Mouse (Mus musculus) kidney, adult 2 months (tissue): ENCODE data around the gene Anxa9. TPM values are rescaled to one million over a fixed set of nuclear protein-coding genes. Genes with fewer than 3 reads are reported as not detected.

ENCODE experiments used
- DNase-seq: peaks from one replicate; pipeline ENCODE4 v3.0.0; 2021
- H3K27ac ChIP-seq: fragments of 200-500 bp; 2 replicates; pipeline ENCODE4 v1.5.1; 2012; ENCODE audit warnings: low read depth, low read length, control low read depth, inconsistent platforms; ENCODE audit not compliant: insufficient read depth
- H3K27me3 ChIP-seq: fragments of 200-500 bp; replicated peaks from 2 replicates; pipeline ENCODE4 v1.6.1; 2012; ENCODE audit warnings: mild to moderate bottlenecking, moderate library complexity, low read length, inconsistent platforms; ENCODE audit not compliant: control insufficient read depth, insufficient read depth
- H3K36me3 ChIP-seq: fragments of 200-500 bp; 2 replicates; pipeline ENCODE4 v1.6.1; 2012; ENCODE audit warnings: mild to moderate bottlenecking, moderate library complexity, low read length, inconsistent platforms; ENCODE audit not compliant: control insufficient read depth, insufficient read depth
- H3K4me1 ChIP-seq: fragments of 200-500 bp; 2 replicates; pipeline ENCODE4 v1.6.1; 2011; ENCODE audit warnings: low read length; ENCODE audit not compliant: control insufficient read depth, insufficient read depth
- H3K4me3 ChIP-seq: fragments of 200-500 bp; 2 replicates; pipeline ENCODE4 v1.5.1; 2011; ENCODE audit warnings: mild to moderate bottlenecking, low read depth, low read length, control low read depth; ENCODE audit not compliant: insufficient read depth
- CTCF ChIP-seq: fragments of 200-500 bp; conservative IDR thresholded peaks from 2 replicates; pipeline ENCODE4 v1.5.1; 2011; ENCODE audit warnings: low read depth, mild to moderate bottlenecking, control low read depth, low read length, moderate library complexity, mixed read lengths; ENCODE audit not compliant: insufficient read depth, insufficient read length
- POLR2A ChIP-seq: fragments of 200-500 bp; IDR thresholded peaks from one replicate; pipeline ENCODE4 v1.6.1; 2011; ENCODE audit warnings: low read depth, low read length, control low read depth
- WGBS: fragments of 180-500 bp; shearing (Covaris S2); methylation state at CpG from one replicate; pipeline ENCODE4 v1.1.7; 2018; 5-methylcytosine and 5-hydroxymethylcytosine counted together
- polyA plus RNA-seq: library from polyadenylated mRNA; depleted of rRNA; stranded (reverse); fragments of >200 nt; gene quantifications from 2 replicates; pipeline ENCODE4 v1.2.3, GENCODE M21; 2012

Gene Anxa9
- polyA plus RNA-seq, 1 experiment, result 5.6 TPM

GRCm38 (mm10) chr3:95318548-95318947 lies 11.6 kb upstream of the Anxa9 start:
- 28% methylated on average over 6 of the region's 6 CpGs for WGBS
- DNase-seq, result peak; percentile 95
- H3K27ac ChIP-seq, result peak overlapping the region; percentile 82
- H3K4me3 ChIP-seq, result no peak overlapping the region
- TF ChIP-seq CTCF, result no peak
- TF ChIP-seq POLR2A, result no peak
- no peaks in the 10 kb centered on the region for H3K27me3 ChIP-seq
- peaks cover 41% of the 10 kb centered on the region for H3K4me1 ChIP-seq
- H3K36me3 ChIP-seq, result peaks cover 9% of the 10 kb centered on the region

GRCm38 (mm10) chr3:95317414-95318080 lies 10.6 kb upstream of the Anxa9 start:
- DNase-seq, result peak; percentile 87
- H3K4me3 ChIP-seq, result peak overlapping the region; percentile 4; the same call in 1 of the 2 replicates
- H3K36me3 ChIP-seq, result peaks cover 6% of the 10 kb centered on the region
- TF ChIP-seq CTCF (peak; percentile 76), POLR2A (no peak)
- WGBS, result 10% methylated on average over 12 of the region's 12 CpGs
- H3K27me3 ChIP-seq, result no peaks in the 10 kb centered on the region
- peaks cover 33% of the 10 kb centered on the region for H3K4me1 ChIP-seq
- peak overlapping the region; percentile 82 for H3K27ac ChIP-seq

GRCm38 (mm10) chr3:95315844-95316550 lies 9.0 kb upstream of the Anxa9 start:
- peak overlapping the region; percentile 85 for H3K27ac ChIP-seq
- TF ChIP-seq CTCF (no peak), POLR2A (no peak)
- no peaks in the 10 kb centered on the region for H3K36me3 ChIP-seq
- peak overlapping the region; percentile 93 for H3K4me3 ChIP-seq
- peaks cover 33% of the 10 kb centered on the region for H3K4me1 ChIP-seq
- DNase-seq, result no peak
- H3K27me3 ChIP-seq, result no peaks in the 10 kb centered on the region
- 9% methylated on average over 9 of the region's 9 CpGs for WGBS

GRCm38 (mm10) chr3:95315094-95315843 lies 8.3 kb upstream of the Anxa9 start:
- Histone ChIP-seq H3K4me3 (peak overlapping the region; percentile 93), H3K27ac (peak overlapping the region; percentile 85), H3K4me1 (peaks cover 33% of the 10 kb centered on the region), H3K27me3 (no peaks in the 10 kb centered on the region), H3K36me3 (no peaks in the 10 kb centered on the region)
- TF ChIP-seq CTCF (peak; percentile 30; the same call in 1 of the 2 replicates), POLR2A (peak; percentile 41)
- peak; percentile 95 for DNase-seq
- WGBS, result 1% methylated on average over 71 of the region's 71 CpGs

- H3K36me3 ChIP-seq, result no peaks in the 10 kb centered on the region
- peak within 1 kb of the TSS; percentile 85 for H3K27ac ChIP-seq
- TF ChIP-seq POLR2A (no peak), CTCF (no peak)
- DNase-seq, result no peak
- H3K27me3 ChIP-seq, result no peaks in the 10 kb centered on the region
- H3K4me1 ChIP-seq, result peaks cover 28% of the 10 kb centered on the region
- H3K4me3 ChIP-seq, result peak within 1 kb of the TSS; percentile 93
- WGBS, result 6% methylated on average over 27 of the region's 27 CpGs
Observed at GRCm38 (mm10) chr3:95314486-95315093, 7.6 kb upstream of the Anxa9 start, which contains the start of gene Cers2. Cers2 (plus strand) TSS chr3:95314791.

- WGBS, result 87% methylated on average over 6 of the region's 6 CpGs
- TF ChIP-seq CTCF (no peak), POLR2A (no peak)
- Histone ChIP-seq H3K27me3 (no peaks in the 10 kb centered on the region), H3K27ac (no peak overlapping the region), H3K4me3 (no peak overlapping the region), H3K4me1 (peaks cover 25% of the 10 kb centered on the region), H3K36me3 (no peaks in the 10 kb centered on the region)
- no peak for DNase-seq
Observed at GRCm38 (mm10) chr3:95314075-95314474, 7.1 kb upstream of the Anxa9 start.
